Mouse (Mus musculus) layer of hippocampus, postnatal 25 days (tissue): ENCODE data around the gene Dchs2. TPM values are rescaled to one million over a fixed set of nuclear protein-coding genes. Genes with fewer than 3 reads are reported as not detected.

ENCODE experiments used
- DNase-seq, 2 experiments: peaks; one replicate each; pipeline ENCODE4 v3.0.0; 2022; ENCODE audit warnings: mixed read lengths in 2 of 2, low spot score in 1 of 2; ENCODE audit errors: extremely low spot score in 1 of 2
- total RNA-seq, 2 experiments: library from RNA; stranded (reverse); gene quantifications; 2 replicates each; pipeline ENCODE4 v1.2.3; 2021

Dchs2 gene
- total RNA-seq, 2 experiments from 2014 or later: 3.6 to 3.7 TPM

GRCm38 (mm10) chr3:83235061-83235460 is 107.3 kb downstream of the Dchs2 start:
- DNase-seq: no peak

- DNase-seq: no peak
These were observed 118.8 kb downstream of the Dchs2 start for GRCm38 (mm10) chr3:83246536-83246935.

GRCm38 (mm10) chr3:83250001-83250545 is 122.3 kb downstream of the Dchs2 start:
- no peak for DNase-seq

GRCm38 (mm10) chr3:83251899-83252298 is 124.2 kb downstream of the Dchs2 start:
- DNase-seq: no peak

GRCm38 (mm10) chr3:83259421-83259820 is 131.7 kb downstream of the Dchs2 start:
- DNase-seq: no peak

GRCm38 (mm10) chr3:83266009-83266408 is 138.3 kb downstream of the Dchs2 start:
- DNase-seq: no peak

GRCm38 (mm10) chr3:83270228-83270627 is 142.5 kb downstream of the Dchs2 start:
- DNase-seq: no peak

GRCm38 (mm10) chr3:83270982-83271381 is 143.2 kb downstream of the Dchs2 start:
- no peak for DNase-seq

- DNase-seq: peak; percentile 52 to 70
These were observed 146.0 kb downstream of the Dchs2 start for GRCm38 (mm10) chr3:83273555-83274244.

- no peak for DNase-seq
These were observed 148.0 kb downstream of the Dchs2 start for GRCm38 (mm10) chr3:83275703-83276102.

GRCm38 (mm10) chr3:83283882-83284281 is 156.1 kb downstream of the Dchs2 start:
- DNase-seq: no peak

GRCm38 (mm10) chr3:83286975-83287405 is 159.2 kb downstream of the Dchs2 start:
- DNase-seq: peak; percentile 28 to 31

GRCm38 (mm10) chr3:83288118-83288840 is 160.5 kb downstream of the Dchs2 start:
- no peak for DNase-seq

GRCm38 (mm10) chr3:83290482-83290881 is 162.7 kb downstream of the Dchs2 start:
- no peak for DNase-seq

GRCm38 (mm10) chr3:83290953-83291352 is 163.2 kb downstream of the Dchs2 start:
- no peak for DNase-seq

GRCm38 (mm10) chr3:83299783-83300382 is 172.1 kb downstream of the Dchs2 start:
- no peak for DNase-seq

- DNase-seq: no peak
These were observed 176.1 kb downstream of the Dchs2 start for GRCm38 (mm10) chr3:83303876-83304275.

GRCm38 (mm10) chr3:83345928-83346327 is 218.2 kb downstream of the Dchs2 start:
- DNase-seq: no peak

- DNase-seq: no peak
These were observed 240.8 kb downstream of the Dchs2 start for GRCm38 (mm10) chr3:83368500-83369068.

GRCm38 (mm10) chr3:83369871-83370270 is 242.1 kb downstream of the Dchs2 start:
- DNase-seq: no peak

- no peak for DNase-seq
These were observed 246.6 kb downstream of the Dchs2 start for GRCm38 (mm10) chr3:83374333-83374732.
